Mouse (Mus musculus) limb, embryonic 10.5 days (tissue): ENCODE results near the gene Sugp1. TPM values are rescaled to one million over a fixed set of nuclear protein-coding genes. Genes with fewer than 3 reads are reported as not detected.

Source experiments
- microRNA-seq: library from miRNA; unstranded; fragments of <30 nt; microRNA quantifications from one replicate; pipeline ENCODE4, GENCODE M21; 2017
- polyA plus RNA-seq: library from polyadenylated mRNA; unstranded; fragments of >200 nt; fragmentation: Nextera tagmentation; extraction: Ambion mirVana; gene quantifications from 2 replicates; pipeline ENCODE4 v1.2.1, GENCODE M21; 2016

Gene Sugp1
- polyA plus RNA-seq, 1 experiment from 2014 or later: 60.7 TPM

Small RNAs within 50 kb of the gene (microRNA-seq; reads per million reads assigned to microRNA genes)
- gene Mir7066: not detected

Other genes with a start within 250 kb of the Sugp1 start
- gene Gmip, start 234.1 kb upstream of the Sugp1 start, polyA plus RNA-seq: 9.3 and 9.6 TPM in 2 replicates
- 1.4 and 1.6 TPM in 2 replicates for gene Lpar2, start 220.4 kb upstream of the Sugp1 start, polyA plus RNA-seq
- gene Pbx4, start 210.3 kb upstream of the Sugp1 start, polyA plus RNA-seq: 9.2 and 9.6 TPM in 2 replicates
- gene Cilp2, start 155.1 kb upstream of the Sugp1 start, polyA plus RNA-seq: 0.40 TPM in 2 replicates
- 5.0 and 5.9 TPM in 2 replicates for gene Tssk6, start 140.6 kb upstream of the Sugp1 start, polyA plus RNA-seq
- 165 and 166 TPM in 2 replicates for gene Ndufa13, start 140.3 kb upstream of the Sugp1 start, polyA plus RNA-seq
- gene Yjefn3, start 140.1 kb upstream of the Sugp1 start, polyA plus RNA-seq: 2.0 and 2.9 TPM in 2 replicates
- gene Gatad2a, start 46.4 kb upstream of the Sugp1 start, polyA plus RNA-seq: 58.9 and 69.2 TPM in 2 replicates
- gene Mau2, start 79 bp upstream of the Sugp1 start, polyA plus RNA-seq: 59.5 and 66.7 TPM in 2 replicates
- gene Tm6sf2, start 30.1 kb downstream of the Sugp1 start, polyA plus RNA-seq: 0.59 and 0.73 TPM in 2 replicates
- gene Hapln4, start 40.6 kb downstream of the Sugp1 start, polyA plus RNA-seq: 0.04 TPM in 1 of 2 replicates, not detected in the other
- gene Ncan, start 78.1 kb downstream of the Sugp1 start, polyA plus RNA-seq: 0.29 and 0.61 TPM in 2 replicates
- 29.6 and 35.9 TPM in 2 replicates for gene Nr2c2ap, start 88.5 kb downstream of the Sugp1 start, polyA plus RNA-seq
- gene Rfxank, start 96.3 kb downstream of the Sugp1 start, polyA plus RNA-seq: 20.1 and 27.9 TPM in 2 replicates
- gene Borcs8, start 96.7 kb downstream of the Sugp1 start, polyA plus RNA-seq: 45.3 and 49.8 TPM in 2 replicates
- 0.29 and 0.60 TPM in 2 replicates for gene Mef2b, start 96.9 kb downstream of the Sugp1 start, polyA plus RNA-seq
- gene Tmem161a, start 129.5 kb downstream of the Sugp1 start, polyA plus RNA-seq: 79.8 and 85.0 TPM in 2 replicates
- 2.8 and 3.6 TPM in 2 replicates for gene Slc25a42, start 169.5 kb downstream of the Sugp1 start, polyA plus RNA-seq
- 39.7 and 51.4 TPM in 2 replicates for gene Sugp2, start 191.4 kb downstream of the Sugp1 start, polyA plus RNA-seq
- gene Armc6, start 191.7 kb downstream of the Sugp1 start, polyA plus RNA-seq: 26.8 and 27.6 TPM in 2 replicates
- gene Homer3, start 240.0 kb downstream of the Sugp1 start, polyA plus RNA-seq: 139 and 151 TPM in 2 replicates